Mouse (Mus musculus) forelimb bud, embryonic 11.5 days (tissue): ENCODE results near the gene 2210408I21Rik.
"Not testable (repeated sequence)": the region's sequence is repeated elsewhere in the genome, so short reads cannot be mapped to it uniquely, and the experiment has no call there.

ENCODE experiments used
- DNase-seq: peaks from one replicate; pipeline ENCODE4 v3.0.0-alpha.2; 2012; ENCODE audit warnings: low read depth, low spot score

The 2210408I21Rik gene

DNA sequence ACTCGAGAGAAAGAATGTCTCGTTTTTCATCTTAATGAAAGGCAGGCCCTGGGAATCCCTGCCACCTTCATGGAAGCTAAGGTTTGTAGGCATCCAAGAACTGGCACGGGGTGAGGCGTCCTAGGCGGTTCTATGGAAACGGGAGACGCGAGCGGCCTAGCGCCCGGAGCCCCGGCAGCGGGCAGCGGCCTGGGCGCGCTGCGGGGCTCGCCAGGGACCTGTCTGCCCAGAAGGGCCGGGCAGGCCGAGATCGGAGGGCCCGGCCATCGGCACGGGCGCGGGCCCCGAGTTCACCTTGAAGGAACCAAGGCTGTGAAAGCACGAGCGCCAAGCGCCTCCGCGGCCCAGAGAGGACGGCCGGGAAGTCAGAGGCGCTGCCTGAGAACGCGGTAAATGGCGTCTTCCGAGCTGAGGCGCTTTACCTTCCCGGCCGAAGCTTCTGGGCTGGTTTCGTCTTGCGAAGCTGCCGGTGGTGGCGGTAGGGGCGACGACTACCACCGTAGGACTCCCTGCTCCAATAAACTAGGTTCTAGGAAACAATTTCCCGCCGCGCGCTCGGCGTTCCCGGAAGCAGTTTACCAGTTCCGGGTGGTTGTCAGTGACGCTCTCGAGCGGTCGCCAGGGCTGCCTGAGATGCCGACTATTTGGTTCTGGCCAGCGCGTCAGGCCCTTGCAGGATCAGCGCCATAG lies at the start of gene 2210408I21Rik, which contains the start of gene Slf1:
2210408I21Rik (plus strand) TSS at position 610 of the 690 bp plus-strand sequence.
Slf1 (minus strand) TSS at position 543 of the 690 bp plus-strand sequence.
- DNase-seq = peak; percentile 89

DNA sequence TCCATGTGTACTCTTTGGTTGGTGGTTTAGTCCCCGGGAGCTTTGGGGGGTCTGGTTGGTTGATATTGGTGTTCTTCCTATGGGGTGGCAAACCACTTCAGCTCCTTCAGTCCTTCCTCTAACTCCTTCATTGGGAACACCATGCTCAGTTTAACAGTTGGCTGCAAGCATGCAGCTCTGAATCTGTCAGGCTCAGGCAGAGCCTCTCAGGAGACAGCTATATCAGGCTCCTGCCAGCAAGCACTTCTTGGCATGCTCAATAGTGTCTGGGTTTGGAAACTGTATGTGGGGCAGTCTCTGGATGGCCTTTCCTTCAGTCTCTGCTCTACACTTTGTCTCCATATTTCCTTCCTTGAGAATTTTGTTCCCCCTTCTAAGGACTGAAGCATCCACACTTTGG lies 42.5 kb upstream of the 2210408I21Rik start:
- not testable (repeated sequence) for DNase-seq

DNA sequence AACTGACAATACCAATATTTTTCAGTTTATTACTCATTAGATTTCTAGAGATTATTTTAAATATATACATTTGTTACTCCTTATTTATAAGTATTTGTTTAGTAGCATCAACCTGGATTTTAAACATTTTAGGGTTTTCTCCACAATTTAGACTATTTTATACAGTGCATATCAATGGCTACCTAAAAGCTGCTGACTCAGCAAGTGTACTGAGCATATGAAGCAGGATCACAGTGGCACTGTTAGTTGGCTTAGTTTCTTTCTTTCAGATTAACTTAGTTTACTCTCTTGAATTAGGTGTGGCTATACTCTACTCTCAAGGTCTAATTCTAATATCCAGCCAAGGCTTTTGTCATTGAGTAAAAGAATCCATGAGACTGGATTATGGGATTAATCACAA lies 27.6 kb upstream of the 2210408I21Rik start:
- DNase-seq = no peak

DNA sequence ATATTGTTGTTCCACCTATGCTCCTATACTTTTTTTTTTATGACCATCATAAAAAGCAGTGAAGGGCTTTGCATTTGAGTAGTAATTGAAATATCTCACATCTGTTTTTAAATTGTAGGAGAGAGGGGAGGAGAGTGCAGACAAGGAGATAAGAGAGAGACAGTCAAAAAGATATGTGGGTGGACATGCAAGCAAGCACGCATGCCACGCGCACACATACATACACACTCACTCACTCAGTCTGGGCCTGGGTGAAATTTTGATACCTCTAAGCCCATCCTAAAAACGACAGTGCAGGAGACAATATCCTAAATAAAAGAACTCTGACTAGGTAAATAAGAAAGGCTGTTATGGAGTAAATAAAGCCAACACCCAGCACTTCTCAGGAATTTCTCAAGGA lies 16.6 kb upstream of the 2210408I21Rik start:
- no peak for DNase-seq

DNA sequence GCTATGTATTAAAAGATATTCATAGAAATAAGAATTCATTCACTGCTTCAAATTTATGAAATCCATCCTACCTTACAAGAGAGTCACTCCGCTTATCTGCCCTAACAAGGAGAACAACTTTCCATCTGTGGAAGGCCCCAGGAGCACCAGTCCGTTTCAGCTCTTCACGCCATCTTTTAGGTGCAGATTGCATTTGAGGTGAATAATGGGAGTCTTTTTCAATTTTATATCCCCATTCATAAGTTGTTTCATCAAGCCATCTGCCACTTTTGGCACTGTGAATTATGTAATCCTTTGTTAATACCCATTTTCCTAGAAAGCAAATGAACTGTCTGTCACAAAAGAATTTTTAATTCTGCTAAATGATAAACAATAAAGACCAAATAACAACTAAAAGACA lies 10.2 kb upstream of the 2210408I21Rik start:
- no peak for DNase-seq

DNA sequence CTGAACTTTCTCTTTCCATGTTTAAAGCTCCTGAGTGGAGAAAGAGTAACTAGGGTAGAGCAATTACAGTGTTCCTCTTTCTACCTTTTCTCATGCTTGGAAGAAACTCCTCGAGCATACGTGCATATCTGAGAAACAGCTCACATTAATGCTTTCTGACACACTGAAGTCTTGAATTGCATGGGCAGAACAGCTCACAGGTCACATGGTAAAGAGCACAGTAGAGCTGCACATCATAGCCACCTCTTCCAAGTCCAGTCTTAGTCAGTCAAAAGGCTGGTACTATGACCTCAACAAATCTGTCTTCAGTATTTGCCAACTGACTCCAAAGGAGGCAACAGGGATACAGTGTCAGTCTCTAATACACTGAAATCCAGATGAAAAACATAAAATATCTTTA lies 7.1 kb upstream of the 2210408I21Rik start:
- no peak for DNase-seq

DNA sequence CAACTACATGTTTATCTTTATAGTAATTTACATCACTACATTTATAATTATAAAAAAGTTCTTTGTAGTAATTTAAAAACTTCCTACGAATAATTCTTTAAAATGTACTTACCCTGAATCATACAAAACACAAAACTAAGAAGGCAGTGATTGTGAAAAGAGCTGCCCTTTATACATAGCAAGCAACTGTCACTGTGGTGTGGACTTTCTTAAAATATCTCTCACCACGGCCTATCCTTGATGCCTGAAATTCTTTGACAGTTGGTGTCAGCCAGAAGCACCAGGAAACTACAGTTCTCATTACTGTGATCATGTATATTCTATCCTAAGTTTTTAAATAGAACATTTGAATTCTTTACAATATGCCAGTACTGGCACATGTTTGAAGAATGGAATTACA lies 4.2 kb upstream of the 2210408I21Rik start:
- DNase-seq = no peak

DNA sequence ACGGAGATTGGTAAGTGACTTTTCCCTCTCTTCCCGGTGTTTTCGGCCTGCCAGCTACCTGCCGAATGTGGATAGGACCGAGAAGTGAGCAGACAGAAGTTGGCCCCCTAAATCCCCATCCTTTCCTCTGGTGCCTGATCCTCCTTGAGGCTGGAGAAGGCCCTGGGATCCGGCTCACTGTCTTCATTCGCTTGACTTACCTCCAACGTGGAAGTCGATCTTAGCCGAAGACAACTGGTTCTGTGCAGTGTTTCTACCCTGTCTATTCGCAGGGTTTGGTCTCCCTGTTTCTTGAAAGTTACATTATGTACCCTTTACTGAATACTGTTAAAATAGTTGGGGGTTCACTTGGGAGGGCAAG lies 261 bp downstream of the 2210408I21Rik start:
- no peak for DNase-seq

DNA sequence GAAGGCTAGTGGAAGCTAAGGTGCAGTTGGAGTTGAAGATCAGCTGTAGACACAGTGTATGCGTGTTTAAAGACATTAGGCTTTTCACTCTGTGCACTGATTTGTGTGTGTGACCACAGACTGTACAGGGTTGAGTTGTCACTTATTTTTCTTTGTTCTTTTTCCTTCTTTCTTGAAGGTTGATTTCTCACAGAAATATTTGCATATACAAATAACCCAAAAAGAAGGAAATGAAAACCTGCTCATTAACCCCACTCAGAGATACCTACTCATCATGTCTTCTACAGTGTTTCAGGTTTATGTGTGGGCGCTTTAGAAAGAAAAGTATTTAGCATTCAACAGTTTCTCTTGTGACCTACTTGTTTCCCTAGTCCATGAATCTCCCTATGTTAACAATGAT lies 5.5 kb downstream of the 2210408I21Rik start:
- no peak for DNase-seq

DNA sequence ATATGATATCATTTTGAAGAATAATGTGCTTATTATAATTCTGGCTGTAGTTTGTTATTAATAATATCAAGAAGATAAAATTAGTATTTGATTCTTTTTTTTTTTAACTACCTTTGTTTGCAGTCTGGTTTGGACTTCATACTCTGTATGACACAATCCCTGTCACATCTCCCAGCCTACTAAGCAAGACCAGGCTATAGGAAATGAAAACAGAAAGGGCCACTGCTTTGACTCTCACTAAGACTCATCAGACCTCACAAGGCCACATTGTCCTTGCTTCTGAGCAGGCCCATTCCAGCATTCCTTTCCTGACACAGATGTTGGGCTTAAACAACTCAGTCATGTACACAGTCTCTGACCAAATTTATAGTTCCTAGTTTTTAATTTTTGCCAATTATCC lies 42.6 kb downstream of the 2210408I21Rik start:
- peak; percentile 10 for DNase-seq

DNA sequence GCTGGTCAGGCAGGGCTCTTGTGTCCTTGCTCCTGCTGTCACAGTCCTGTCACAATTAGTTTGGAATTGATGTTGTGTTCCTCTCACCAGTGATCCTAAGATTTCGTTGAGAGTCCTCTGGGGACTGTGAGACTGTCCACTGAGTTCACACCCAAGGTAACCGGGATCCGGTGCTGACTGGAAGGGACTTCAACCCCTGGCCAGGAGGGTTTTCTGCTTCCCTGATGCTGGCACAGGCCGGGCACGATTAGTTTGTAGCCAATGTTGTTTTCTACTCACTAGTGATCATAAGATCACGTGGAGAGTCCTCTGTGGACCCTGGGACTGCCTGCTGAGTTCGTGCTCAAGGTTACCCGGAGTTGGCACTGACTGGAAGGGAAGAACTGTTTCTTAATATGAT lies 55.3 kb downstream of the 2210408I21Rik start:
- no peak for DNase-seq

DNA sequence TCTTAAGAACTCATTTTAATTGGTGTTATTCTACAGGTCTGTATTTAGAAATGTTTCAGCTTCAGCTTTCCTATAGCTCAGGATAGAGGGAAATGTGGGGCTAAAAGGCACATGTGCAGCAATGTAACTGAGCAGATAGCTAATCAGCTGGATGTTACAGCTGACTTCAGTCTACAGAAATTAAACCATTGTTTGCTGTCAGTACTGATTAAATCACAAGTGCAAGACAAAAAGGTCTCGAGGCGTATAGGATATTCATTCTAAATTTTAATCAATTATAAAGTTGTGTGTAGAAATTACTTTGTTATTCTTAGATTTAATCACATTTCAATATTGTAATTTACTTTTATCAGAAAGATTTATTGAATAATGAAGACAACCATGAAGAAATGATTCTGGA lies 56.9 kb downstream of the 2210408I21Rik start:
- DNase-seq = no peak

DNA sequence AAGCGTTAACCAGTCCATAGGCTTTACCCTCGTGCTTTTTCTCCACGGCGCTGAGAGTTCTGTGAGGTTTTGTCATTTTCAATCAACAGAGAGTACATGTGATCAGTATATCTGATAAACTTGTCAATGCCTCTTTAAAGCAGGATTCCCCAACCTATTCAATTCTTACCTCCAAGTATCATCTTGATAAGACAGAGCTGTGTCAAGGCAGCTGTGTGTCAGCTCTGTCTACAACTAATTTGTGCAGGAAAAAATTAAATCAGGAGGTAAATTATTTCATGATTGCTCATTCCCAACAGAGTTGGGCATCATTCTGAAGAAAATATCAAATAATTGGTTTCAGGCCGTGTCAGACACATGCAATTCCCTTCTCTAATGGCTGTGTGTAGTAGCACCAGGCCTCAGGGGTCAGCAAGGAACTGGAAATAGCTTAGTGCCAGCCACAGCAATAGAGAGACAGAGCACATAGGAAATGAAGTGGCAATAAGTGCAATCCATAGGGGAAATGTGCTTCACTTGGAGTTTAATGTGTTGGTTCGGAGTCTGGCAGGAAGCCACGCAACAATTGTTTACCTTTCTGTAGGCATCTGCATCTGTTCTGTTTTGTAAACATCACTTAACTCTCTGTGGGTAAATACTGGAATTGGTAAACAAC lies 73.6 kb downstream of the 2210408I21Rik start:
- DNase-seq = no peak

DNA sequence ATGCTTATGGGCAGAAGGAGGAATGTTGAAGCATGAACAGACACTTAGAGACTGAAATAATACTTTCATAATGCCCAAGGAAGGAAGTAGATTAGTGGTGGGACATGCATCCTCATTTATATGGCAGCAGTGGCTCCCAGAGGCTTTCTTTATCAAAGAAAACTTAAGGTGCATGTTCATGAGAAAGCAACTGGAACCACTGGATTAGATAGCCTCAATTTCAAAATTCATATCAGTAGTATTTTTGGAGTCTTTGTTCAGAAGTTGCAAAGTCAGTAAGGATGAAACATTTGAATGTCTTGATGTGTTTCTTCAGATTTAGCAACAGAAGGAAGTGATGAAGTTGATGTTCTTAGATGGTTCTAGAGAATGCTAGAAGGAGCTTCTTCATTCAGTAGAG lies 77.9 kb downstream of the 2210408I21Rik start:
- no peak for DNase-seq

DNA sequence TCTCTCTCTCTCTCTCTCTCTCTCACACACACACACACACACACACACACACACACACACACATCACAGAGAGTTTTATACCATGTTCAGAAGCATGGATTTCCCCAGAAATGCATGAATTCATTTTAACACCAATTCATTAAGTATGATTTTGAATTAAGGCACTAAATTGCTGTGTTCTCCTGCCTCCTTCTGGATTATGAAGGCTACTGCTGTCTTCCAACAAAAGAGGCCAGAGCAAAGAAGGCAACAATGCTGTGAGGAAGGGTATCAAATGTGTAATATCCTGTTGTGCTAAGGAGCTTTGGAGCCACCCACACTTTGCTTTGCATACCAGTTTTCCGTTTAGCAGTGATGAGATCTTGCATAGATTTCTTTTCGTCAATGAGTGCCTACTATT lies 80.1 kb downstream of the 2210408I21Rik start:
- no peak for DNase-seq

DNA sequence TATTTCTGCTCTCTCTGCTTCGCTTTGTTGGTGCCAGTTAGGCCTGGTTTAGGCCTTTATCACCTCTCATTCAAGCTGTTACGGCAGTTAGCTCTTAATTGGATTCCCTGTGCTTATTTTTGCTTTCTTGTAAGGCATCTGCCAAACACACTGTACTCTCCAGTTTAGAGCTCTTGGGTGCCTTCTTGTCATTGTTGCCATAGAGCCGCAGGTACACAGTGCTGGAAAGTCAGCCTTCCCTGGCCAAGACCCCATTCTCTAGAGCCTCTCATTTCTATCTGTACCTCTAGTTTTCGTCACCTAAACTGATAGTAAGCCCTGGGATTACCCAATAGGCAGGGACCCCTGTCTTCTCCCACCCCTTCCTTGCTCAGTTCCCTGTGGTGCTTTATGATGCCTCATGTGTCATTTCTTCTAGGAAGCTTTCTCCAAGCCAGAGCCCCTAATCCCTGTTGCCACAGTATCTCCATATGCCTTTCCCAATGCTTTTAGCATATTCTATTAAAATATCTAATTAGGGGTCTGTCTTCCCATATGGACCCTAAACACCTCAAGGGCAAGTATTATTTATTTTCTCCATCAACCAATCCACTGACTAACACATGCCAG lies 82.4 kb downstream of the 2210408I21Rik start:
- DNase-seq = no peak

DNA sequence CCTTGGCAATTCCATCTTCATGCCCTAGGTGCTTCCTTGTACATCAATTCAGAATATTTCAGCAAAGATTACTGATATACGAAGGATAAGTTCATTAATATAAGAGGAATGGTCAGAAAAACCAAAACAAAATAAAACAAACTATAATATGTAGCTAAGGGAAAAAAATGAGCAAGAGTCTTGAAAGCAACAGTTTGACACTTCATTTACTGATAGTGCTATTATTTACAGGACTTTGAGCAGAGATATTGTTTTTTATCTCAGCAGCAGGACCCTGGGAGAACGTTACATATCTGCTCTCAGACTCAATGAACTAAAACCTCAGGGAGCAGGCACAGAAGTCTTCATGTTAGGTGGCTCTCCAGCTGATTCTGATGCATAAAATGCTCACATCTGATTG lies 85.7 kb downstream of the 2210408I21Rik start:
- DNase-seq = no peak

DNA sequence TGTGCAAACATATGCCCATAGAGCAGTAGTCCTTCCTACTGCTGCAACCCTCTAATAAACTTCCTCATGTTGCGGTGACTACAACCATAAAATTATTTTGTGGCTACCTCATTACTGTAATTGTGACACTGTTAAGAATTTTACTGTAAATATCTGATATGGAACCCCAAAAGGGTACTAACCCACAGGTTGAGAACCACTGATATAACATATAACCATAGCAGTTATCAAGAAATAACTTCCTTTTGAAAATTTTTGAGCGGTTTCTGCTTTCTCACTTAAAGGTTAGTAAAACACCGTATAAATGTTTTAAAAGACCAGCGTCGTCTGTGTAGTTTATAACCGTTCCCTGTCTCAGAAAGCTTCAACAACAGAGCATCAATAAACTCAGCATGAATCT lies 121.2 kb downstream of the 2210408I21Rik start:
- no peak for DNase-seq

DNA sequence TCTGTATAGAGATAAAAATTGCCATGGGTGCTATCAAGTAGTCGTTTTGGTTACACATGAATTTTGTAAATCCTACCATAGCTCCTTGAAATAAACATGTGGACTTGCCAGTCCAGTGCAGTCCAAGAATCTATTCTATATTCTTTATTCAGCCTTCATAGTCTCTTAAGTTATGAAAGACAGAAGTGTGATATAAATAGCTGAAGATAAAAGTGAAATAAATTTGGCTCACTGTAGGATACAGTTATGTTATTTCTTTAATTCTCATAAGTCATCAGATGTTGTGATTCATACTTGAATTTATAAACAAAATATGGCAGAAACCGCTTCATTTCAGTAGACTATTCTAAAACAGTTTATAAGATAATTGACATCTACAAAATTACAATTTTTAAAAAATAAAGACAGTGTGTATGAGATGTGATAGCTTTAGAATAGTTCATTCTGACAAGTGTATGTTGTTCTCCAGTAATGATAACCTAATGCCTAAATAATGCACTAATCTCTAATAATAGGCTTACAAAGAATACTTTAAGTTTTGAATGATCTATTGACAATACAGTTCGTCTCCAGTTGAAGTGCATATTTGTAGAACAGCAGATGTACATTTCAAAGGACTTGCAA lies 127.5 kb downstream of the 2210408I21Rik start:
- DNase-seq = no peak

DNA sequence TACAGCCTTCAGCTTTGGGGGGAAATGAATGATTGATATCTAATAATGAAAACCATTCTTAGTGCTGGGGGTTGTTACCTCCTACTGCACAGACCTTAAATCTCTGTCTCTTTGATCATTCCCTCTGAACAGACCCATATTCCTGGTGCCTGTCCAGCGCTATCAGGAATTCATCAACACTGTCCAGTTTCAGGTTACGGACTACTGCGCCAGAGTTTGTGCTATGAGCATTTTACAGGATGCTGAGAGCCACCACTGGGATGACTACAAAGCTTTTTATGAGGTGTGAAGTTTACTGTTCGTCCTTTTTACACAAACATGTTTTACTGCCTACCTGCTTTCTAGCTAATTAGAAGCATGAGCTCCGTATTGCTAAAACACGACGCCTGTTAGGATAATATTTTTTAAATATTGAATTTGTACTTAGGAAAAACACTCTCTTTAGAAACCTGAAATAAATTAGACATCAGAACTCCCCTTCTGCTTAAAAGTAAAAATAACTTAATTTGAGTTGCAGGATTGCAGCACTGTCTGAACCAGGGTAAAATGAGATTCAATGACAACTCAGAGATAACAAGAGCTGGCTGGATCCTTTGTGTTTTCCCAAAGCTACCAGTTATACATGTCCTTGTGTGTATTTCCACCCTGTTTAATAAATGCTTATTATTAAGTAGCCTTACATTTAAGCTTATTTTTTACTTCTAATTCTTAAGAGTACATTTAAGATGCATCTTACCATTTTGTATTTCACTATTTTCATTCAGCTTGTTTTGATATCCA lies 128.2 kb downstream of the 2210408I21Rik start:
- DNase-seq = peak; percentile 80

DNA sequence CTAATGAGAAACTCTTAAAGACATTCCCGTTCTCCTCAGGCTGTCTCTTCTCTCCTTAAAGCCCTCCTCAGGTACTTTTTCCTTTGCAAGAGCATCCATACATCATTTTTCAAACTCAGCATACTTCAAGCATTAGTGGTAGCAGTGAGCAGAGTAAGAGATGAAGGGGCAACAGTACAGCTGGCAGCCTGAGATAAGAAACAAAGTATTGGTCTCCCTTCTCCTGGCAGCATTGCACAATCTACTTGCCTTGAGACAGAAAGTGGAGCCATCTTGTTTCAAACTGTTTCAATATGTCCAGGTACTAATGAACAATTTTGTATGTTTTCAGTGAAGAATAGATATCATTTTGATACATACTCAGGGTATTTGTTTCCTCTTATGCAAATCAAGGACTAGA lies 129.1 kb downstream of the 2210408I21Rik start:
- DNase-seq = no peak
